Mouse (Mus musculus): ENCODE results near the gene Slc5a5.

The Slc5a5 gene

DNA sequence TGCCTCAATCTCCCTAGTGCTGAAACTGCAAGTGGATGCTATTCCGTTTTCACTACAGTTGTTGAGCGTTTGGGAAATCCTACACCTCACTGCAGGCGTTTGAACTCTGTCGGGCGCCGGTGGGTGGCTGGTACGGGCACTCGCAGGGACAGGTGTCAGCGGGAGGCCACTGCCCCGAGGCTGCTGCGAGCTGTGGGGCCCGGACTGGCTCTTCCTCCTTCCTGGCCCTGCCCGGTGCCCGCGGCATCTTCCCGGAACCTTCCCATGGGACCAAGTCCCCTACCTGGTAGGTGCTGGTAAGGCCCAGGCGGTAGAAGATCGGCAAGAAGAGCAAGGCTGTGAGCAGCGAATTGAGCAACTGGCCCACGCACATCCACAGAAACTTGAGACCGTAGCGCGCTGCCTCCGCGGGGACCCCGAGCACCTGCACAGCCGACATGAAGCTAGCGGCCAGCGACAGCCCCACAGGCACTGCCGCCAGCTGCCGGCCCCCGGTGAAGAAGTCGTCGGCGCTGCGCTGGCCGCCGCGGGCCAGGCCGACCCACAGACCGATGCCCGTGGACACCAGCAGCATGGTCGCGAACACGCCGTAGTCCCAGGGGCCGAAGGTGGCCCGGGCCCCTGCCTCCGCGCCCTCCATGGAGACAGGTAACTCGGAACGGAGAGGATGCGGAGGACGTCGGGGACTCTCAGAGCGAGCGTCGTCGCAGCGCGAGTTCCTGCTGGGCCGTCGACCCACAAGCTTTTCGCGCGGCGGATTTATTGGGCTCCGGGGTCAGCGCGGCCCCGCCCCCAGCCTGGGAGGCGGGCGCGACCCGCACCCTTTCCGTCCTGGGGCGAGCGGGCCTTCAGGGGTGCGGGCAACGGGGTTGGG, at the start of gene Slc5a5:
Slc5a5 (minus strand) TSS at position 736 of the 874 bp plus-strand sequence.
- peak; percentile 44 for DNase-seq (ENCODE audit: low read depth, low spot score)

DNA sequence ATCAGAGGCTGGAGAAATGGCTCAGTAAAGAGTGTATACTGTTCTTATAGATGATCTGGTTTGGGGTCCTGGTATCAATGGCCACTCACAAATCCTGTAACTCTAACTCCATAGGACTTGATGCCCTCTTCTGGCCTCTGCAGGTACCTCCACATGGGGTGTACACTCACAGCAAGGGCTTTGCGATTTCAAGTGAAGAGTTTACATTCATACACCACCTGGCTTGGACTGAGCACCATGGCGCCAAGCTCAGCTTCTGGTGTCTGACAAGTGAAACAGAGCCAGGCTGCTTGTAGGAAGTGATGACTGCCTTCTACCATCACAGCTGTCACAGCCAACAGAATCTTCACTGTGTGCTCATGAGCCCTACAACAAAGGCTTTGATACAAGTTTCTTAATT, 48.9 kb upstream of the Slc5a5 start:
- DNase-seq (ENCODE audit: low read depth, low spot score): peak; percentile 60

GRCm38 (mm10) chr8:70937200-70937599, 44.6 kb upstream of the Slc5a5 start:
- no peak for DNase-seq (ENCODE audit: low read depth, low spot score)

- no peak for DNase-seq (ENCODE audit: low read depth, low spot score)
These were observed 42.2 kb upstream of the Slc5a5 start for GRCm38 (mm10) chr8:70934786-70935185.

DNA sequence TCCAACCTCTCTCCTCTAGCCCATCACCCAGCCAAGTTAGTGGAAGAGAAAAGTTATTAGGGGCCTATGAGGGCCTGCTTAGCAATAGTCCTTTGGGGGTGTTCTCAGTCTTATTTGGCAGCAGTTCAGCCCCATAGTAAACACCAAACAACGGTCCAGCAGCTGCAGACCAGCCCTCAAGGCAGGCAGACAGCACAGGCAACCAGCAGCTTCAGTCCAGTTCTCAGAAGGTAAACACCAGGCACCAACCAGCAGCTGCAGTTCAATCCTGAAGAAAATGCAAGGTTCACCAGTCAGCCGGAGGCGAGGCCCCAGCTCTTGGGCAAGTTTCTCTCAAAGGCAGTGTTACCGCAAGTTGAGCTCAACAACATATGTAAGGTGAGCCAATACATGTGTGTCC, 40.5 kb upstream of the Slc5a5 start:
- DNase-seq (ENCODE audit: low read depth, low spot score): no peak

DNA sequence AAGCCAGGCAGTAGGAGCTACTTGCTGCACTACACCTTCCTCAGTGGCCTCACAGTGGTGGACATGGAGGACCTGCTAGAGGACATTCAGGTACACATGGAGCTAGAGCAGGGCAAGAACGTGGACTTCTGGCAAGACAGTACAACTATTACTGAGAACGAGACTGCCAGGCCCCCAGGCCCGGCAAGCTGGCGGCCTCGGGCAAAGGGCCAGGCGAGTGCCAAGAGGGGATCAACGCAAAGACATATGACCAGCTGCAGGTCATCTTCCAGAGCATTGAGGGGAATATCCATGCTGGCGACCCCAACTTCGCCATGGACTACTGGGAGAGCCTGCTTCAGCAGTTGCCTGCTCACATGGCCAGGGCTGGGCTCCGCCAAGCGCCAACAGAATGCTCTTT, 39.2 kb upstream of the Slc5a5 start:
- DNase-seq (ENCODE audit: low read depth, low spot score): no peak

- DNase-seq (ENCODE audit: low read depth, low spot score): no peak
These were observed 36.3 kb upstream of the Slc5a5 start for GRCm38 (mm10) chr8:70928778-70929322.

GRCm38 (mm10) chr8:70928096-70928495, 35.5 kb upstream of the Slc5a5 start:
- no peak for DNase-seq (ENCODE audit: low read depth, low spot score)

DNA sequence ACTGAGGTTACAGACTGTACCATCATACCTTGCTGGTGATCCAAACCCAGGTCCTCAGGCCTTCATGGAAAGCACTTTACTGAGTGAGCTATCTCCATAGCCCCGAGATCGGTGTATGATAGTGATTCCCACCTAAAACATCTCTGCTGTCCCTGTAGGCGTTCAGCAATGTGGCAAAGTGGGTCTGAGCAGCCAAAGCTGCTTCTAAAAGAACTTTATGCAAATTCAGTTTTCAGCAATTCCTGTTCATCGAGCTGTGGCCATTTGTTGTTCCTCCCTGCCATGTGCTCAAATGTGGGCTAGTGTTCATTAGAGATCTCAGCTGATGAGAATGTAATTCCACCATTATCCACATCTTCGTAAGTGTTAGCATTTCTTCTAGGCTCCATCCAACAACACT, 33.8 kb upstream of the Slc5a5 start:
- no peak for DNase-seq (ENCODE audit: low read depth, low spot score)

DNA sequence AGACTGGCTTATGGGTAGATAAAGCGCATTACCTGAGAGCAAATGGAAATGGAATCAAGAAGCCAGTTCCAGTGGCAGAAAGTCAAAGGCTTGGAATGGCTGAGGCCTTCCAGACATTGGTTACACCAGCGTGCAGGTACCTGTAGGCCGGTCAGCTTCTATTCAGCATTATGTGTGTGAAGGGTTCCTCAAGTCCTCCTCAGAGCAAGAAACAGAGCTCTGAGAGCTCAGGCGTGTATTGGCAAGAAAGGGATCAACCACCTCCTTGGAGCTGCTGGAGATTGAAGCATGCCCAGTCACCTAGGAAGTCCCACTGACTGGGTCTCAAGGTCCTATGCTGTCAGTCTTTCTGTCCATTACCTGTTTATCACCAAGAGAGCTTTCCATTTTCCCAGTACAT, 33.2 kb upstream of the Slc5a5 start:
- DNase-seq (ENCODE audit: low read depth, low spot score): no peak

DNA sequence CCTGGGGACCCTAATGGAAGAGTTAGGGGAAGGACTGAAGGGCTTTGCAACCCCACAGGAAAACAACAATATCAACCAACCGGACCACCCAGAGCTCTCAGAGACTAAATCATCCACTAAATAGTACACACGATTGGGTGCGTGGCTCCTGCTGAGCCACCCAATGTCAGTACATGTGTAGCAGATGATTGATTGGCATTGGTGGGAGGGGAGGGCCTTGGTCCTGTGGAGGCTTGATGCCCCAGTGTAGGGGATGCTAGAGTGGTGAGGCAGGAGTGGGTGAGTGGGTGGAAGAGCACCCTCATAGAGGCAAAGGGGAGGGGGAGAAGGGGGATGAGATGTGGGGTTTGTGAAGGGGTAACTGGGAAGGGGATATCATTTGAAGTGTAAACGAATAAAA, 31.6 kb upstream of the Slc5a5 start:
- DNase-seq (ENCODE audit: low read depth, low spot score): no peak

- DNase-seq (ENCODE audit: low read depth, low spot score): no peak
These were observed 27.7 kb upstream of the Slc5a5 start for GRCm38 (mm10) chr8:70920049-70920922.

DNA sequence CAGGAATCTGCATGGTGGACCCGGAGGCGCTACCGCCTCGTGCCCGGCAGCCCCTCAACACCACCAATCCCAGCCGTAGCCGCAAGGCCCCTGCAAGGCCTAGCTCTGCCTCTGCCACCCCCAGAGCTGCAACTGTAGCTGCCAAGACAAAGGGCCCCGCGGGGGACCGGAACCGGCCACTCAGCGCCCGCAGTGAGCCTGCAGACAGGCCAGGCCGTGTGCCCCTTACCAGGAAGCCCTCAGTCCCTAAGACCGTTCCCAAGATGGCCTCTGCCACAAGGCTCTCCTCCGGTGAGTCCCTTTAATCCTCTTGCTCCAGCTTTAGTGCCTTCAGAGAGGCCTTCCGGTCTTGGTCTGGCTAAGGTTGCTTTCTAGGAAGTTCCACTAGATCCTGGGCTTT, 22.1 kb upstream of the Slc5a5 start:
- peak; percentile 46 for DNase-seq (ENCODE audit: low read depth, low spot score)

- DNase-seq (ENCODE audit: low read depth, low spot score): peak; percentile 61
These were observed 21.0 kb upstream of the Slc5a5 start for GRCm38 (mm10) chr8:70913523-70913922.

- peak; percentile 58 for DNase-seq (ENCODE audit: low read depth, low spot score)
These were observed 20.4 kb upstream of the Slc5a5 start for GRCm38 (mm10) chr8:70912955-70913354.

DNA sequence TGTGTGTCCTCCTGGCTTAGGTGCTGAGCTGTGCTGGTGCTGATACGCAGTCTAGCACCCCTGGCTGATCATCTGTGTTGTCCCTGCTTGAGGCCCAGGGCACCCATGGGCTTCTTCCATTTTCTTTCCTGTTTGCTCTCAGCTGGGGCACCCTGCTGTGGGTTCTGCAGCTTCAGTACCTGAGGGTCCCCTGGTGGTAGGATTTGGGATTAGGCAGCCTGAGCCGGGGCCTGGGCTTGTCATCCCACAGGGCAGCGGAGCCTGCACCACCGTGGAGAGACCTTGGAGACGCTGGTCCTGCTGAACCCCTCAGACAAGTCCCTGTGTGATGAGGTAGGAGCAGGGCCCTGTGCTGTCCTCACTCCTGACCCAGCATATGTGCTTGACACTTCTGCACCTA, 19.0 kb upstream of the Slc5a5 start:
- DNase-seq (ENCODE audit: low read depth, low spot score): peak; percentile 84

- no peak for DNase-seq (ENCODE audit: low read depth, low spot score)
These were observed 15.0 kb upstream of the Slc5a5 start for GRCm38 (mm10) chr8:70907518-70907917.

DNA sequence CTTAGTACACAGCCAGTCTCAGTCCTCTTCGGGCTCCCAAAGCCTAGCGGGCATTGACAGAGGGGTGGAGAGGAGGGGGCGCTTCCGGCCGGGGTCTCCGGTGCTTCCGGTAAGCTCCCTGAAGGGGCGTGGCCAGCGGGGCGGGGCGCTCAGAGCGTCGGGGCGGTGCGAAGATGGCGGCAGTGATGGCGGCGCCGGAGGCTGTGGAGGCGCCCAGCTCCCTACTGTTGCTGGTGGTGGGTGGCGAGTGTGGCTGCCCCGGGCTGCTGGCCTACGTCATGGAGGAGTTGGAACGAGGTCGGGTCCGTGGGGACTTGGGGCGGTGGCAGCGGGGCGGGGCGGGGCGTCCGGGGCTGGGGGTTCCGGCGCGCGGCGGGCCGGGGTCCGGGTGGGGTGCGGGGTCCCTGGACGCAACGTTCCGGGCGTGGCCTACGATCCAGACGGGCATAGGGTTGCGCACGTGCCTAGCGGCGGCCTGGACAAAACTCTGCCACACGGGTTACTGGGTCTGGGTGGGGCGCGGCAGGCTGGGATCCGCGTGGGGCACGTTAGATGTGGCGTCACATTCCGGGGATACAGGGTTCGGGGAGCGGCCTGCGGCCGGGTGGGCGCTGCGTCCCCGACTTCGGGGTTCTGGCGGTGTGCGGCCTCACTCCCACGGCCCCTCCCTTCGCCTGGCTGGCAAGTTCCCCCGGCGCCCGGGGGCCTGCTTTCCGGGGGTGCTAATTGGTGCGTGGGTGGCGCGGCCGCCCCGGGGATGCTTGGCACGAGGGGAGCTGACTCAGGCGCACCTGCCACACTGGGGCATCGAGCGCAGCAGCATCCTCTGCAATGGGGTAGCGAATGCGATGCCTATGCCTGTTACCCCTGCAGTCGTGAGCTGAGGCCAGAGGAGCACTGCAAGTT, 13.5 kb upstream of the Slc5a5 start, which contains the start of gene Map1s:
Map1s (plus strand) TSS at position 102 of the 906 bp plus-strand sequence.
- peak; percentile 93 for DNase-seq (ENCODE audit: low read depth, low spot score)

DNA sequence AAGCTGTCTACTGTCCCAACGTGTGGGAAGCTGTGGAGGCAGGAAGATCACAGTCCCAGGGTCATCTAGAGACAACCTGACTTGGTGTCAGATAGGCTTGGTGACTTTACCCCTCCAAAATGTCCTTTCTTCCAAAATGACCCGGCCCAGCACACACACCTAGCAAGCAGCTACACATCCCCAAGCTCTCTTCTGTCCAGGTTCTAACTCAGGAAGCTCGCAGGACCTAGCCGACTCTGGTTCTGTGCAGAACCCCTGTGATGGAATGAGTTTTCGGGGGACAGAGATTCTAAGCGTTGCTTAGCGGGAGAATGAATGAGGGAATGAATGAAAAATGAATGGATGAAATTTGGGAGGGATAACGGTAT, 12.9 kb upstream of the Slc5a5 start:
- DNase-seq (ENCODE audit: low read depth, low spot score): no peak

- peak; percentile 67 for DNase-seq (ENCODE audit: low read depth, low spot score)
These were observed 12.0 kb upstream of the Slc5a5 start for GRCm38 (mm10) chr8:70904532-70904931.

DNA sequence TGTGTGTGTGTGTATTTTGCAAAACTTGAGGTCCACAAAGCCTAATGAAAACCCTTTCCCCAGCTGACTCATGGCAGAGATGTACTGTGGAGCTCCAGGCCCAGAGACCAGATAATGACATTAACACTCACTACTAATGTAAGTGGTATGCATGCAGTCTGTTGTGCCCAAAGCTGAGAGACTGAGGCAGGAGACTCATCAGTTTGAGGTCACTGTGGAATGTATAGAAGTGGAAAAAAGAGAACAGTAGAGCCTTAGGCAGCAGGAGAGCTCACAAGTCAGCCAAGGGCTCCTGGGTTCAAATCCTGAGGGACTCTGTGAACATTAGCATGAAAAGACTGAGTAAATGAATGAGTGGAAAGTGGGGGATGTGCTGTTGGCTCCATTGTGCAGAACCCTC, 11.0 kb upstream of the Slc5a5 start:
- no peak for DNase-seq (ENCODE audit: low read depth, low spot score)

Data from ZHBTc4 (cell line).